Mouse (Mus musculus): ENCODE results near the gene 4930544D05Rik.

Gene 4930544D05Rik

GRCm38 (mm10) chr11:70597301-70597700 lies 18.3 kb upstream of the 4930544D05Rik start:
- in situ Hi-C loops (cut with MboI; ENCODE audit: unreplicated experiment in 2 of 2): loop anchor here in 1 of 2 experiments (10.0 kb wide), 1 partner anchor 52 kb away; the partner anchor contains the start of gene Pld2

DNA sequence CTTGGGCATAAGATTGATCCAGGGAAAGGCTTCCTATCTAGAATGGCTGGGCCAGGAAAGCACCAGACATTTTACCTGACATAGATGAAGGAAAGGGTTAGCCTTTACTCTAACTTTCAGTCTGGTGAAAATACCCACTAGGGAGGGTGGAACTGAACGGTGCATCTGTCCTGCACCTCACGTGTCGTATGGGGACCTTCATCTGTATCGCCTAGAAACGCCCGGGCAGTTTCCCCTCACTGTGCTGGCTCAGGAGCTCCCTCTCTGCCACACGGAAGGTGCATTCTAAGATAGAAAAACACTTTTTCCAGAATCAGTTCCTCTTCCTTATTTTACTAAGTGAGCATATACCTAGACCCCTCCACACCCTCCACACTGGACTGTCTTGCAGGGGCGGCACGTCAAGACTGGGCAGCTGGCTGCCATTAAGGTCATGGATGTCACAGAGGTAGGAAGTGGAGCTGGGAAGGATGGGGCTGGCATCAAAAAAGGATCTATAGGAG lies 17.1 kb upstream of the 4930544D05Rik start:
- in situ Hi-C loops (cut with MboI; ENCODE audit: unreplicated experiment in 2 of 2): loop anchor here in 1 of 2 experiments (10.0 kb wide), 1 partner anchor 54 kb away; the partner anchor contains the start of gene Pld2

DNA sequence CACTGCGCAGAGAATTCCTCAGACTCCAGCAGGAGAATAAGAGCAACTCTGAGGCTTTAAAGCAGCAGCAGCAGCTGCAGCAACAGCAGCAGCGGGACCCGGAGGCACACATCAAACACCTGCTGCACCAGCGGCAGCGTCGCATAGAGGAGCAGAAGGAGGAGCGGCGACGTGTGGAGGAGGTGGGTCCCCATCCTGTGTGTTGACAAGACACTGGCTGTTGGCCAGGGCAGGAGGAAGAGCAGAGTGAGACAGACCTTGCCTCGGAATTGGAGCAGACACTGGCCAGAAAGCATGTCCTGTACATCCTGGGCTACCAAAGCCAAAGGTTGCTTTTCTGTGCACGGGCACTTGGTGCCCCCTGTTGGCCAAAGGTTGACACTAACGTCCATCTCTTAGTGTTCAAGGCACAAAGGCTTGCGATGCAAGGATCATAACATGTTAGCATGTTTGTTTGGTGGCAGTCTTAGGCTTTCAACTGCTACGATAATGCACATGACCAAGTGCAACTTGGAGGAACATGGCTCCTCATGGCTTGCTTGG lies 10.6 kb upstream of the 4930544D05Rik start:
- in situ Hi-C loops (cut with MboI; ENCODE audit: unreplicated experiment in 2 of 2): loop anchor here (5.0 to 25.0 kb wide), 4 partner anchors 60 to 368 kb away; partner anchors contain the start of genes 0610010K14Rik (in 1 of the 2), Arrb2 (in 1 of the 2), Bcl6b (in 1 of the 2) and Gltpd2 (in 1 of the 2)

- in situ Hi-C loops (cut with MboI; ENCODE audit: unreplicated experiment in 2 of 2): loop anchor here (5.0 to 25.0 kb wide), 4 partner anchors 62 to 369 kb away; partner anchors contain the start of genes 0610010K14Rik (in 1 of the 2), Arrb2 (in 1 of the 2), Bcl6b (in 1 of the 2) and Gltpd2 (in 1 of the 2)
These were observed 8.9 kb upstream of the 4930544D05Rik start for GRCm38 (mm10) chr11:70606717-70607116.

DNA sequence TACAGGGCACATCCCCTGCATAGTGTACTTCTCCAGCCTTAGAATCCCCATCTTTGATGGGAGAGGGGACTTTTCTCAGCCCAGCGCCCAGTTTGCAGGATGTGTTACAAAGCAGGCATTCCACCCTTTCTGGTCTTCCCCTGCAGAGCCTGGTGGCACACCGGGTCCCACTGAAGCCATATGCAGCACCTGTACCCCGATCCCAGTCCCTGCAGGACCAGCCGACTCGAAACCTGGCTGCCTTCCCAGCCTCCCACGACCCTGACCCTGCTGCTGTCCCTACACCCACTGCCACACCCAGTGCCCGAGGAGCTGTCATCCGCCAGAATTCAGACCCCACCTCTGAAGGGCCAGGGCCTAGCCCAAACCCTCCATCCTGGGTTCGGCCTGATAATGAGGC lies 8.0 kb upstream of the 4930544D05Rik start:
- in situ Hi-C loops (cut with MboI; ENCODE audit: unreplicated experiment in 2 of 2): loop anchor here (5.0 to 25.0 kb wide), 4 partner anchors 63 to 370 kb away; partner anchors contain the start of genes 0610010K14Rik (in 1 of the 2), Arrb2 (in 1 of the 2), Bcl6b (in 1 of the 2) and Gltpd2 (in 1 of the 2)

GRCm38 (mm10) chr11:70608381-70609066 lies 7.1 kb upstream of the 4930544D05Rik start:
- in situ Hi-C loops (cut with MboI; ENCODE audit: unreplicated experiment in 2 of 2): loop anchor here (5.0 to 25.0 kb wide), 4 partner anchors 64 to 371 kb away; partner anchors contain the start of genes 0610010K14Rik (in 1 of the 2), Arrb2 (in 1 of the 2), Bcl6b (in 1 of the 2) and Gltpd2 (in 1 of the 2)

DNA sequence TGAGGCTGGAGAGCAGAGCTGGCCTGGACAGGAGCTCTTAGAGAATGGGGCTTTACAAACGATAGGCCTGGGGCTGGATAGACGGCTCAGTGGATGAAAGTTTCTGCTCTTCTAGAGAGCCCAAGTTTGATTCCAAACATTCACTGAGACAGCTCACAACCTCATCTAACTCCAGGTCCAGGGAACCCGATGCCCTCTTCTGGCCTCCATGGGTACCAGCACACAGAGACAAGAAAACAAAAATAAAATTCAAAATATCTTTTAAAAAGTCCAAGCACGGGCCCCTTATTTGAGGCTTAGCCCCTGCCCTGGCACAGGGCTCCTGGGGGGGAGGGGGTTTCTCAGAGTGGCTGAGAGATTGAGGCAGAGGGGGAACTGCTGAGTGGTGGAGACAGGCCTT lies 4.9 kb upstream of the 4930544D05Rik start:
- in situ Hi-C loops (cut with MboI; ENCODE audit: unreplicated experiment in 2 of 2): loop anchor here in 1 of 2 experiments (5.0 to 25.0 kb wide), 2 partner anchors 293 to 373 kb away; partner anchors contain the start of genes 0610010K14Rik, Bcl6b, Gm21988 and Rnasek

- in situ Hi-C loops (cut with MboI; ENCODE audit: unreplicated experiment in 2 of 2): loop anchor here in 1 of 2 experiments (5.0 to 25.0 kb wide), 2 partner anchors 295 to 375 kb away; partner anchors contain the start of genes 0610010K14Rik, Bcl6b, Gm21988 and Rnasek
These were observed 3.1 kb upstream of the 4930544D05Rik start for GRCm38 (mm10) chr11:70612505-70612904.

GRCm38 (mm10) chr11:70615074-70615473 lies 574 bp upstream of the 4930544D05Rik start:
- in situ Hi-C loops (cut with MboI; ENCODE audit: unreplicated experiment in 2 of 2): loop anchor here in 1 of 2 experiments (25.0 kb wide), 1 partner anchor 378 kb away; the partner anchor contains the start of genes 0610010K14Rik, Bcl6b, Gm21988 and Rnasek

GRCm38 (mm10) chr11:70619101-70619500 lies 3.5 kb downstream of the 4930544D05Rik start, which contains the start of gene Chrne:
Chrne (minus strand) TSS chr11:70619216.
- in situ Hi-C loops (cut with MboI; ENCODE audit: unreplicated experiment in 2 of 2): loop anchor here in 1 of 2 experiments (25.0 kb wide), 1 partner anchor 382 kb away; the partner anchor contains the start of genes 0610010K14Rik, Bcl6b, Gm21988 and Rnasek

DNA sequence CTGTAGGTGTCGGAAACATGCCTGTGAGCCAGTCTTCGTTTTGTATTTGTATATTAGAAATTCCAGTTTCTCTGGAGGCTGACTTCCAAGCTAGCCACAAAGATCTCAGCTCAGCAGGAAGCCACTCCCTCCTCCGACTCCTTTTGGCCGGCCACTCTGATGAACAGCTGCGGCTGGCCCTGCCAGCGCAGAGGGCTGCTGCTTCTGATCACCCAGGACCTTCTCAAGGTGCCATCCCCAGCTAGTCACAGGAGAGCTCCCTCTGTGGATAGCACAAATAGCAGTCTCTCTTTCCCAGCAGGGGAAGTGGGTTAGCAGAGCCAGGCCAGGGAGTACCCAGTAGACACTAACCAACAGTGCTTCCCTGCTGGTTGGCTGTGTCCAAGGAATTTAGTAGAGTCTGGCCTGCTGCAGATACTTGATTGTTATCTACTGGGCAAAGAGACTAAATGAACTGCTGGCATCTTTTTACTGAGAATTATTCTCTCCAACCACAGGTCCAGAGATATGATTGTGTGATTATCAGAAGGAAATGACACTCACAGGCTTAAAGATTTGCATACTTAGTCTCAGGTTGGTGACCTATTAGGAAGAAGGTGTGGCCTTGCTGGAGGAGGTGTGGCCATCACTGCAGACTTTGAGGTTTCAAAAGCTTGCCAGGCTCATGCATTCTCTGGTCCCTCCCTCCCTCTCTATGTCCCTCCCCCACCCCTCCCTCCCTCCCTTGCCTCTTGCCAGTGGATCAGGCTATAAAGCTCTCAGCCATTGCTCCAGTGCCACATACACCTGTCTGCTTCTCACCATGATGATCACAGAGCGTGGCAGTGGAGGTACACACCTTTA lies 6.5 kb downstream of the 4930544D05Rik start:
- in situ Hi-C loops (cut with MboI; ENCODE audit: unreplicated experiment in 2 of 2): loop anchor here in 1 of 2 experiments (10.0 to 25.0 kb wide), 2 partner anchors 207 to 385 kb away; partner anchors contain the start of genes 0610010K14Rik, Bcl6b, Gm21988 and Pelp1

DNA sequence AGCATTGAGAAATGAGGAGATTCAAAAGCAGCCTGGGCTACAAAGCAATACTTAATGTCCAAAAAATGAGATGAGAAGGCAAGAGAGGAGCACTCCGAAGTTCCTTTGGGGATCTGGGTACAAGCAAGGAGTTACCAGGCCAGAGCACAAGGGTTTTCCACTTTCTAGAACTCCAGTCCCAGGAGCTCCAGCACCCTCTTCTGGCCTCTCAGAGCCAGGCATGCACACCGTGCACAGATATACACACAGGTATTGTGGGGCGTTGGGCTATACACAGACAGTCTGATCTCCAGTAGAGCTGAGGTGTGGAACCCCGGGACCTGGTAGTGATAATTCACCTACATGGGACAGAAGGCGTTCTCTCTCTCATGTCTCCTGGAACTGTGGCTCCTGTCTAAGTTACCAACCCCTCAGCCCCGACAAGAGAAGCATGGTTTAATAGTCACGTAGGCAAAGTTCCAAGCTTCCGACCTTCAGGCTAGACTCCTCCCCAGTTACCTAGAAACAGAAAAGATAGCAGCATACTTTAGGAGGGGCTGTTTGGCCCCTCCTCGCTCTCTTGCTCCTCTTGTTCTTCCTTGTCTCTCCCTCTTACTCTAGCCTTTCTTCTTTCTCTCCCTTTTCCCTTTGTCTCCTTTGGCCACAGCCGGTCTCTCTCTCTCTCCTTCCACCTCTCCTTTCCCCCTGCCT lies 7.5 kb downstream of the 4930544D05Rik start:
- in situ Hi-C loops (cut with MboI; ENCODE audit: unreplicated experiment in 2 of 2): loop anchor here in 1 of 2 experiments (10.0 to 25.0 kb wide), 2 partner anchors 208 to 386 kb away; partner anchors contain the start of genes 0610010K14Rik, Bcl6b, Gm21988 and Pelp1

- in situ Hi-C loops (cut with MboI; ENCODE audit: unreplicated experiment in 2 of 2): loop anchor here (5.0 to 10.0 kb wide), 3 partner anchors 132 to 211 kb away; partner anchors contain the start of gene Pelp1 (in 1 of the 2)
These were observed 9.8 kb downstream of the 4930544D05Rik start for GRCm38 (mm10) chr11:70625473-70625872.

GRCm38 (mm10) chr11:70626877-70627276 lies 11.2 kb downstream of the 4930544D05Rik start:
- in situ Hi-C loops (cut with MboI; ENCODE audit: unreplicated experiment in 2 of 2): loop anchor here (5.0 to 10.0 kb wide), 3 partner anchors 130 to 212 kb away; partner anchors contain the start of gene Pelp1 (in 1 of the 2)

DNA sequence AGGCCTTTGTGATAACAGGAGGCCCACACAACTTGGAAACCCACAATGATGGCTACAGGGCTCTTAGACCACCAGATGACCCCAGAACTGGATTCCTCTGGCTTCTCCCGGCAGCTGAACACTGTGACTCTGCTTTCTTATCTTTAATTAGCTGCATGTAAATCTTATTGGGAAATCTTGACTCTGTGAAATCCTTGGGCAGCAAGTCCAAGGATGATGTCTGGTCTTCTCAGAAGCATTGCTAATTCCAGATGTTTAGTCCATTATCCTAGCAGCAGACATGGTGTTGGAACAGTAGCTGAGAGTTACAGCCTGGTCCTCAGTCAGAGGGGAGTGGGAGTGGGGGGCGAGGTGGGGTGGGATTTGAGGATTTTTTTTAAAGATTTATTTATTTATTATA lies 12.8 kb downstream of the 4930544D05Rik start:
- in situ Hi-C loops (cut with MboI; ENCODE audit: unreplicated experiment in 2 of 2): loop anchor here (5.0 to 10.0 kb wide), 3 partner anchors 129 to 214 kb away; partner anchors contain the start of gene Pelp1 (in 1 of the 2)

GRCm38 (mm10) chr11:70629557-70629956 lies 13.9 kb downstream of the 4930544D05Rik start:
- in situ Hi-C loops (cut with MboI; ENCODE audit: unreplicated experiment in 2 of 2): loop anchor here (5.0 to 10.0 kb wide), 3 partner anchors 128 to 215 kb away; partner anchors contain the start of gene Pelp1 (in 1 of the 2)

DNA sequence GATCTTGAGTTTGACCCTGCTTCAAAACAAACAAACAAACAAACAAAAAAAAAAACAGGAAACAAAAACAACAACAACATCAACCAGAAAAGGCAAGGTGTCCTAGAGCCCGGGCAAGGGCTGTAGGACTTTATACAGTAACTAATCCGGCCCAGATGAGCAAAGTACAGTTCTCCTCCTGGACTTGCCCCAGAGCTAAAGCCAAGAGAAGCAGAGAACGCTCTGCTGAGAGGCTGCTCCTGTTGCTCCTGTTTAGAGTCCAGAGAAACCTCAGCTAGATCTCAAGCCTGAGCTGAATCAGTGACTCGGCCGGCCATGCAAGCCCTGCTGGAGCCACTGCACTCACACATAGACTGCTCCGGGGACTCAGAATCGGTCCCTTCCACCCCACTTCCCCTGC lies 14.5 kb downstream of the 4930544D05Rik start:
- in situ Hi-C loops (cut with MboI; ENCODE audit: unreplicated experiment in 2 of 2): loop anchor here in 1 of 2 experiments (10.0 kb wide), 1 partner anchor 55 kb away; the partner anchor contains the start of gene Camta2

- in situ Hi-C loops (cut with MboI; ENCODE audit: unreplicated experiment in 2 of 2): loop anchor here in 1 of 2 experiments (10.0 kb wide), 1 partner anchor 49 kb away; the partner anchor contains the start of gene Camta2
These were observed 20.0 kb downstream of the 4930544D05Rik start for GRCm38 (mm10) chr11:70635601-70636000.
